Mouse (Mus musculus) megakaryocyte, embryonic 14.5 days (primary cell): ENCODE results near the gene Vmn1r188.

Experiments used
- FLI1 ChIP-seq: IDR thresholded peaks from 2 replicates; pipeline ENCODE4 v1.6.1; 2012; ENCODE audit warnings: low read length, inconsistent platforms, mixed read lengths
- GATA1 ChIP-seq: IDR thresholded peaks from 3 replicates; pipeline ENCODE4 v1.6.1; 2012; ENCODE audit warnings: mixed read lengths, low read length, inconsistent platforms, borderline replicate concordance

DNA sequence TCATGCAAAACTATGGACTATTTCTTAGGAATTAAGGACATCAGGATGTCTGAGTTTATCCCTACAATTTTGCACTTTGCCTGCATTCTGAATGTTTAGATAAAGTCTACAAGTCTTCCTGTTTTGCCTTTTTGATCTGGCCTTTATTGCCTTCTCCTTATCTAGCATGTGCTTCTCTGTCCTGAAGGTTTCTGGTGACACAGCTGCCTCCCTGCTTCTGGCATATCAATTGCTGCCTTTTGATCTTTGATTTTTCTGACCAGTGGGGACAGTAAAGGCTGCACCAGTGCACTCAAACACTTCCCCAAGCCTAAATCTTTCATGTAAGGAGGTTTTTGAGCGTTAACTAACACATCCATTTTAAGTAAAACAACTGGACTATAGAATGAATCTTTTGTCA lies 20.8 kb upstream of the Vmn1r188 start:
- TF ChIP-seq GATA1: no peak
- TF ChIP-seq FLI1: no peak
